Mouse (Mus musculus) E14TG2a.4 (cell line): Measurements from ENCODE around the gene Npb.

ENCODE experiments used
- CTCF ChIP-seq: conservative IDR thresholded peaks from 2 replicates; pipeline ENCODE4 v1.5.1; 2014; ENCODE audit warnings: low read length
- NANOG ChIP-seq: IDR thresholded peaks from 2 replicates; pipeline ENCODE4 v1.6.1; 2014; ENCODE audit warnings: borderline replicate concordance, low read length, mixed read lengths
- POU5F1 ChIP-seq: IDR thresholded peaks from 2 replicates; pipeline ENCODE4 v1.6.1; 2014; ENCODE audit warnings: low read length, borderline replicate concordance

DNA sequence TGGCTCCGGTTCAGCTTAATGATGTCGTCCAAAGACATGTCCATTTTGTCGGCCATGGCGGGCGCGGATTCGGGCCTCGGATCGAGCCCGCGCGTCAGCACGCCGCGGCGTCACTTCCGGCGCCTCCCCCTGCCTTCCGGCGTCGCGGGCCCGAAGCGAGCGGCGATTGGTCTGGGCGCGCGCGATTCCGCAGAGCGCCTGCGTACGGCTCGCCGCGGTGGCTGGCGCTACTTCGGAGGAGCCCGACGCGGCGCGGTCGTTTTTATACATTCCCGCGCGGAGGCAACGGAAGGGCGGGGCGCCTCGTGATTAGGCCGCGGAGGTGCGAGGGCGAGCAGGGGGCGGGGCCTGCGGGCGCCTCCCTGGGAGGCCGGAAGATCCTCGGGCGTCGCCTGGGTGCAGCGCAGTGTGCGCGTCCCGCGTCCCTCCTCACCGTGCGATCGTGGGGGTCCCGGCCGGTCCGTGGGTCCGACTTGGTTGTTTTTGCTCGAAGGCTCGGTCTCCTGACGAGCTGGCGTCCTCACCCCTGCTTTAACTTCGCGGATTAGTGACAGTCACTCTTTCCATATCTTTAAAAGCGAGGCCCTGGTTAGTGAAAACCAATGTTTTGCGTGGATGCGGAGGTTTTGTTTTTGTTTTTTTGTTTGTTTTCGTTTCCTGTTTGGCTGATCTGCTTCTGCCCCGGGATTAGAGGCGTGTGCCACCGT, 9.8 kb upstream of the Npb start, which contains the start of the genes Alyref and Anapc11:
- TF ChIP-seq CTCF (no peak), POU5F1 (no peak), NANOG (no peak)
